ENCODE assay signal across 22 mouse cellular contexts in the genomic region with DNA sequence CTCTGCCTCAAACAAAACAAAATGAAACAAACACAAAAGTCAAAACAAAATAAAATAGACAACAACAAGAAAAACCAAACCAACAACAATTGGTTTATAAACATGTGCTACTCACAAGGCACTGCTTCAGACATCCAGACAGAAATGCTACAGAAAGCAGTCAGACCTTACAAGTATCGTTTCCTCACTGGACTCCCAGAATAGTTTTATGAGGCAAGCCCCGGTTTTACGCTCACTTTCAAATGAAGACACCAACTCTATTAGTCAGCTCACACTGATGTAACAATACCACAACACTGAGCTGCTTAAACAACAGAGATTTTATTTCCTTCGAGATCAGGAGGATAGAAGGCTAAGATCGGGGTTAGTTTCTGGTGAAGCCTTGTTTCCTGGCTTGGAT. TPM values are rescaled to one million over a fixed set of nuclear protein-coding genes. Genes with fewer than 3 reads are reported as not detected.
DNase-seq lines count a peak whose midpoint lies in the region; ATAC-seq lines count a peak whose summit lies in the region.
"Had no signal": no experiment of that assay in that cellular context is flagged by ENCODE, and none has a peak within 500 bp of the region (broad histone marks: within the 10 kb centered on the region; RNA-seq: fewer than 3 reads in every experiment).

No protein-coding gene starts in this region.

- H3K4me2 ChIP-seq in hindbrain, embryonic 11.5 days (replicated peaks; ENCODE audit: low read depth, low read length): no peak overlapping the region
- H3K4me2 ChIP-seq: embryonic facial prominence, embryonic 12.5 days; forebrain, embryonic 12.5 days; heart, embryonic 15.5 days; hindbrain, embryonic 14.5 days; intestine, embryonic 15.5 days had no signal

- no peaks in the 10 kb centered on the region for H3K27me3 ChIP-seq in hindbrain, embryonic 11.5 days (ENCODE audit: control insufficient read depth, insufficient read depth, low read length)
- H3K27me3 ChIP-seq: embryonic facial prominence, embryonic 12.5 days; forebrain, embryonic 12.5 days; heart, embryonic 15.5 days; intestine, embryonic 15.5 days had no signal

- H3K36me3 ChIP-seq in macrophage (ENCODE audit: inconsistent target): no peaks in the 10 kb centered on the region
- no peaks in the 10 kb centered on the region for H3K36me3 ChIP-seq in hindbrain, embryonic 11.5 days (ENCODE audit: control insufficient read depth, insufficient read depth, low read length)
- H3K36me3 ChIP-seq: embryonic facial prominence, embryonic 12.5 days; forebrain, embryonic 12.5 days; heart, embryonic 10.5 days; heart, embryonic 15.5 days; intestine, embryonic 15.5 days had no signal

- H3K4me1 ChIP-seq in hindbrain, embryonic 11.5 days (replicated peaks; ENCODE audit: control insufficient read depth, insufficient read depth, low read length): no peaks in the 10 kb centered on the region

- no peaks in the 10 kb centered on the region for H3K79me2 ChIP-seq in macrophage (ENCODE audit: inconsistent target)

- H3K4me3 ChIP-seq in macrophage (ENCODE audit: inconsistent target): no peak overlapping the region
- no peak overlapping the region for H3K4me3 ChIP-seq in hindbrain, embryonic 11.5 days (ENCODE audit: low read depth, low read length)
- H3K4me3 ChIP-seq: embryonic facial prominence, embryonic 12.5 days; forebrain, embryonic 12.5 days; heart, embryonic 10.5 days; heart, embryonic 15.5 days; intestine, embryonic 15.5 days had no signal

- ATAC-seq in hindbrain, embryonic 11.5 days (ENCODE audit: low FRiP score): no peak
- ATAC-seq: forebrain, postnatal 0 days had no signal

- no peaks in the 10 kb centered on the region for H3K9me3 ChIP-seq in hindbrain, embryonic 11.5 days (ENCODE audit: control insufficient read depth, low read length)
- H3K9me3 ChIP-seq: embryonic facial prominence, embryonic 12.5 days; forebrain, embryonic 12.5 days; heart, embryonic 10.5 days; heart, embryonic 15.5 days; intestine, embryonic 15.5 days had no signal

- WGBS in macrophage (ENCODE audit: missing documents): 8% methylated on average over 5 of the region's 5 CpGs
- 89% methylated on average over 5 of the region's 5 CpGs for WGBS in hindbrain, embryonic 11.5 days

- DNase-seq in 416B (ENCODE audit: low read depth): peak; percentile 50
- peak; percentile 77 for DNase-seq in NIH3T3 (ENCODE audit: low read depth)
- DNase-seq in cerebellum, adult 8-10 months: no peak
- DNase-seq in retina, postnatal 1 day: no peak
- no peak for DNase-seq in hindbrain, embryonic 11.5 days (ENCODE audit: low spot score)
- DNase-seq: adrenal gland, adult 8-10 months; adrenal gland, postnatal 36 days; cerebellum, adult 11 months; cerebellum, adult 9-10 months; cerebellum, postnatal 25 days; forebrain, postnatal 0 days; gastrocnemius, postnatal 36 days; heart, adult 18-20 months; heart, postnatal 14 days had no signal

- no peak overlapping the region for H3K9ac ChIP-seq in hindbrain, embryonic 11.5 days (ENCODE audit: low read depth, low read length)
- H3K9ac ChIP-seq: embryonic facial prominence, embryonic 12.5 days; forebrain, embryonic 12.5 days; forebrain, postnatal 0 days; heart, embryonic 15.5 days; hindbrain, embryonic 14.5 days; intestine, embryonic 15.5 days had no signal

- H3K27ac ChIP-seq in macrophage: peak overlapping the region; percentile 59
- H3K27ac ChIP-seq in hindbrain, embryonic 11.5 days (ENCODE audit: low read depth, low read length): no peak overlapping the region
- H3K27ac ChIP-seq: embryonic facial prominence, embryonic 12.5 days; heart, embryonic 10.5 days; heart, embryonic 15.5 days; intestine, embryonic 15.5 days had no signal

RNA-seq across cellular contexts. Expression of a gene that starts 0.8 kb away (rescaled TPM):
- total RNA-seq in macrophage (2018; cell fraction: chromatin; rRNA removed): 1 to 10 TPM in 21 of 26 experiments, under 1 TPM in 3, not detected in 2; 0.78 to 6.6 (median 1.7) TPM
- under 1 TPM in 21 of 26 experiments, not detected in 5; 0.14 to 0.74 (median 0.26) TPM for total RNA-seq in macrophage (2018; cell fraction: cytosol; rRNA removed)
- 1 to 10 TPM in 18 of 26 experiments, under 1 TPM in 6, not detected in 2; 0.64 to 7.8 (median 1.4) TPM for total RNA-seq in macrophage (2018; cell fraction: nucleus; rRNA removed)
- 0.20 to 0.46 TPM (median 0.26 TPM) in 3 replicates for polyA plus RNA-seq in macrophage (2018)
- polyA plus RNA-seq in hindbrain, embryonic 11.5 days (2014; fragmentation: Nextera tagmentation; extraction: Ambion mirVana): 0.45 and 0.66 TPM in 2 replicates
- total RNA-seq: hematopoietic stem cell, adult 5-6 weeks had no signal
- polyA plus RNA-seq: embryonic facial prominence, embryonic 12.5 days; heart, embryonic 10.5 days; heart, embryonic 15.5 days had no signal

RNA-seq across cellular contexts. Expression of a gene that starts 21.9 kb away (rescaled TPM):
- 100 to 1,000 TPM; 210 to 782 (median 351) TPM for total RNA-seq in macrophage (2018; cell fraction: chromatin; rRNA removed)
- total RNA-seq in macrophage (2018; cell fraction: cytosol; rRNA removed): 100 to 1,000 TPM; 618 to 855 (median 766) TPM
- 100 to 1,000 TPM; 235 to 578 (median 364) TPM for total RNA-seq in macrophage (2018; cell fraction: nucleus; rRNA removed)
- polyA plus RNA-seq in macrophage (2018): 672 to 1,184 TPM (median 744 TPM) in 3 replicates
- 10.4 TPM in 2 replicates for polyA plus RNA-seq in hindbrain, embryonic 11.5 days (2014; fragmentation: Nextera tagmentation; extraction: Ambion mirVana)

Comparison
In these comparisons a context has a peak if more than half of its experiments do, and no peak if none do; other contexts are left out.
1. DNase-seq: peak in 416B (single experiment) and NIH3T3 (single experiment); none in cerebellum, adult 8-10 months (single experiment), retina, postnatal 1 day (single experiment) and hindbrain, embryonic 11.5 days (single experiment).
2. RNA of a gene that starts 21.9 kb away (polyA plus RNA-seq): 672 to 1,184 TPM in macrophage; 10.4 TPM in hindbrain, embryonic 11.5 days; every median in the first group is over 10 times any median in the second.